Mouse (Mus musculus): ENCODE results near the gene Ttyh2. TPM values are rescaled to one million over a fixed set of nuclear protein-coding genes. Genes with fewer than 3 reads are reported as not detected.

Ttyh2 gene
- polyA plus RNA-seq, 1 experiment from 2014 or later: 15.5 TPM

GRCm38 (mm10) chr11:114683722-114684621 lies 8.7 kb downstream of the Ttyh2 start:
- Histone ChIP-seq H3K27ac (no peak overlapping the region), H3K4me3 (replicated peaks) (no peak overlapping the region), H3K9me3 (no peaks in the 10 kb centered on the region), H3K4me2 (no peak overlapping the region), H3K36me3 (no peaks in the 10 kb centered on the region), H3K4me1 (peaks cover 19% of the 10 kb centered on the region), H3K27me3 (replicated peaks) (no peaks in the 10 kb centered on the region), H3K9ac (no peak overlapping the region)
- no peak for ATAC-seq (ENCODE audit: insufficient read depth, low FRiP score, low read depth)
- WGBS: 68% methylated on average over 20 of the region's 20 CpGs

GRCm38 (mm10) chr11:114684627-114685373 lies 9.6 kb downstream of the Ttyh2 start:
- H3K27me3 ChIP-seq (replicated peaks): no peaks in the 10 kb centered on the region
- no peak overlapping the region; the same call in 1 of the 2 replicates for H3K27ac ChIP-seq
- H3K4me2 ChIP-seq: no peak overlapping the region
- H3K9me3 ChIP-seq: no peaks in the 10 kb centered on the region
- H3K9ac ChIP-seq: no peak overlapping the region
- ATAC-seq (ENCODE audit: insufficient read depth, low FRiP score, low read depth): 0 out of 2 replicates have a peak, but pooled peaks have one; percentile 7
- no peak overlapping the region for H3K4me3 ChIP-seq (replicated peaks)
- H3K4me1 ChIP-seq: peaks cover 12% of the 10 kb centered on the region
- WGBS: 65% methylated on average over 14 of the region's 14 CpGs
- no peaks in the 10 kb centered on the region for H3K36me3 ChIP-seq

GRCm38 (mm10) chr11:114685526-114686040 lies 10.4 kb downstream of the Ttyh2 start:
- Histone ChIP-seq H3K9me3 (no peaks in the 10 kb centered on the region), H3K4me3 (replicated peaks) (no peak overlapping the region), H3K27ac (no peak overlapping the region), H3K4me1 (peaks cover 6% of the 10 kb centered on the region), H3K4me2 (no peak overlapping the region), H3K9ac (no peak overlapping the region), H3K36me3 (no peaks in the 10 kb centered on the region), H3K27me3 (replicated peaks) (no peaks in the 10 kb centered on the region)
- ATAC-seq (ENCODE audit: insufficient read depth, low FRiP score, low read depth): no peak
- 76% methylated on average over 9 of the region's 9 CpGs for WGBS

- Histone ChIP-seq H3K4me1 (peaks cover 5% of the 10 kb centered on the region), H3K9me3 (no peaks in the 10 kb centered on the region), H3K36me3 (no peaks in the 10 kb centered on the region), H3K9ac (no peak overlapping the region), H3K27ac (no peak overlapping the region), H3K4me2 (no peak overlapping the region), H3K27me3 (replicated peaks) (no peaks in the 10 kb centered on the region), H3K4me3 (replicated peaks) (no peak overlapping the region)
- ATAC-seq (ENCODE audit: insufficient read depth, low FRiP score, low read depth): no peak
- 87% methylated on average over 16 of the region's 16 CpGs for WGBS
Measured at GRCm38 (mm10) chr11:114686221-114686959, 11.2 kb downstream of the Ttyh2 start.

GRCm38 (mm10) chr11:114687574-114688188 lies 12.4 kb downstream of the Ttyh2 start:
- no peak overlapping the region for H3K9ac ChIP-seq
- H3K27me3 ChIP-seq (replicated peaks): no peaks in the 10 kb centered on the region
- 33% methylated on average over 10 of the region's 10 CpGs for WGBS
- no peak overlapping the region for H3K4me2 ChIP-seq
- no peak overlapping the region for H3K4me3 ChIP-seq (replicated peaks)
- no peaks in the 10 kb centered on the region for H3K36me3 ChIP-seq
- no peaks in the 10 kb centered on the region for H3K9me3 ChIP-seq
- no peak for ATAC-seq (ENCODE audit: insufficient read depth, low FRiP score, low read depth)
- H3K27ac ChIP-seq: no peak overlapping the region; the same call in 1 of the 2 replicates
- H3K4me1 ChIP-seq: peaks cover 5% of the 10 kb centered on the region

- WGBS: 96% methylated on average over 2 of the region's 3 CpGs
- ATAC-seq (ENCODE audit: insufficient read depth, low FRiP score, low read depth): no peak
- Histone ChIP-seq H3K27ac (no peak overlapping the region), H3K9me3 (no peaks in the 10 kb centered on the region), H3K4me3 (replicated peaks) (no peak overlapping the region), H3K4me2 (no peak overlapping the region), H3K36me3 (no peaks in the 10 kb centered on the region), H3K4me1 (peaks cover 5% of the 10 kb centered on the region), H3K9ac (no peak overlapping the region), H3K27me3 (replicated peaks) (no peaks in the 10 kb centered on the region)
Measured at GRCm38 (mm10) chr11:114688729-114689128, 13.5 kb downstream of the Ttyh2 start.

- H3K36me3 ChIP-seq: no peaks in the 10 kb centered on the region
- no peak overlapping the region for H3K9ac ChIP-seq
- 91% methylated on average over 15 of the region's 15 CpGs for WGBS
- ATAC-seq (ENCODE audit: insufficient read depth, low FRiP score, low read depth): no peak
- no peaks in the 10 kb centered on the region; the same call in 1 of the 2 replicates for H3K4me1 ChIP-seq
- no peak overlapping the region for H3K4me2 ChIP-seq
- no peak overlapping the region for H3K4me3 ChIP-seq (replicated peaks)
- no peak overlapping the region for H3K27ac ChIP-seq
- no peaks in the 10 kb centered on the region for H3K9me3 ChIP-seq
- no peaks in the 10 kb centered on the region for H3K27me3 ChIP-seq (replicated peaks)
Measured at GRCm38 (mm10) chr11:114690192-114690591, 15.0 kb downstream of the Ttyh2 start.

GRCm38 (mm10) chr11:114691454-114692182 lies 16.4 kb downstream of the Ttyh2 start:
- WGBS: 53% methylated on average over 6 of the region's 6 CpGs

GRCm38 (mm10) chr11:114692601-114693000 lies 17.4 kb downstream of the Ttyh2 start:
- no peaks in the 10 kb centered on the region; the same call in 1 of the 2 replicates for H3K4me1 ChIP-seq
- no peak for ATAC-seq (ENCODE audit: insufficient read depth, low FRiP score, low read depth)
- no peak overlapping the region for H3K27ac ChIP-seq
- no peaks in the 10 kb centered on the region for H3K27me3 ChIP-seq (replicated peaks)
- H3K36me3 ChIP-seq: no peaks in the 10 kb centered on the region
- WGBS: 58% methylated on average over 7 of the region's 7 CpGs
- H3K9me3 ChIP-seq: no peaks in the 10 kb centered on the region
- H3K4me3 ChIP-seq (replicated peaks): no peak overlapping the region
- H3K4me2 ChIP-seq: no peak overlapping the region
- no peak overlapping the region for H3K9ac ChIP-seq

More at GRCm38 (mm10) chr11:114691454-114692182, 16.4 kb downstream of the Ttyh2 start:
- ATAC-seq (ENCODE audit: insufficient read depth, low FRiP score, low read depth): no peak
- Histone ChIP-seq H3K27ac (no peak overlapping the region), H3K9me3 (no peaks in the 10 kb centered on the region), H3K4me2 (no peak overlapping the region), H3K4me1 (no peaks in the 10 kb centered on the region; the same call in 1 of the 2 replicates), H3K4me3 (replicated peaks) (no peak overlapping the region), H3K9ac (no peak overlapping the region), H3K36me3 (no peaks in the 10 kb centered on the region), H3K27me3 (replicated peaks) (no peaks in the 10 kb centered on the region)

GRCm38 (mm10) chr11:114693456-114693855 lies 18.2 kb downstream of the Ttyh2 start:
- no peak overlapping the region for H3K4me2 ChIP-seq
- H3K4me3 ChIP-seq (replicated peaks): no peak overlapping the region
- ATAC-seq (ENCODE audit: insufficient read depth, low FRiP score, low read depth): no peak
- H3K36me3 ChIP-seq: no peaks in the 10 kb centered on the region
- no peaks in the 10 kb centered on the region for H3K9me3 ChIP-seq
- no peak overlapping the region for H3K27ac ChIP-seq
- 84% methylated on average over 6 of the region's 6 CpGs for WGBS
- H3K27me3 ChIP-seq (replicated peaks): no peaks in the 10 kb centered on the region
- H3K4me1 ChIP-seq: no peaks in the 10 kb centered on the region
- H3K9ac ChIP-seq: no peak overlapping the region
